25 mouse cellular contexts compared by ENCODE assay signal in the genomic region with DNA sequence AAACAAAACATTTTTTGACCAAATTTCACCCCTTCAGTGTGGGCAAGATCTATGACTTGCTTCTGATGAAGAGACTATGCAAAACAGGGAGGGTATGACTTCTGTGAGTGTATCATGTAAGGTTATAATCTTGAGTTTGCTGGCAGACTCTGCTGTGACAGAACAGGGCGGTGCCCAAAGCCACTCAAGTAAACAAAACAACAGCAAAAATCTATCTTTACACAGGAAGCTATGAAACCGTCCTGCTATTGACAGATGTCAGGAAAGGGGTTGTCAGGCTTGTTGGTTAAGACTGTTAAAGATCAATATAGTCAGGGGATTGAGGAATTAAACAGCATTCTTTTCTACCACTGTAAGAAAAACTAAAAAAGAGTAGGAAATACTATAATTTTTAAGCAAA. TPM values are rescaled to one million over a fixed set of nuclear protein-coding genes. Genes with fewer than 3 reads are reported as not detected.
A peak's percentile ranks its signal among the peaks of the same experiment; 100 is the strongest.
DNase-seq lines count a peak whose midpoint lies in the region; ATAC-seq and TF ChIP-seq lines count a peak whose summit lies in the region.
"Had no signal": no experiment of that assay in that cellular context is flagged by ENCODE, and none has a peak within 500 bp of the region (broad histone marks: within the 10 kb centered on the region; RNA-seq: fewer than 3 reads in every experiment).

No protein-coding gene starts in this region.

- no peaks in the 10 kb centered on the region for H3K9me3 ChIP-seq in G1E (replicated peaks)
- no peaks in the 10 kb centered on the region for H3K9me3 ChIP-seq in hindbrain, embryonic 10.5 days
- H3K9me3 ChIP-seq in hindbrain, embryonic 16.5 days (ENCODE audit: control insufficient read depth, low read length) = no peaks in the 10 kb centered on the region
- H3K9me3 ChIP-seq: forebrain, embryonic 10.5 days; forebrain, embryonic 13.5 days; heart, embryonic 12.5 days; heart, embryonic 15.5 days had no signal

- intact Hi-C loops in gastrocnemius, adult 2 months (cut with DNase I) = no loop called here

- peak; percentile 57; the same call in 1 of the 2 replicates for ATAC-seq in G1E (ENCODE audit: extremely low read depth, insufficient number of reproducible peaks, low FRiP score, poor library complexity, severe bottlenecking)
- ATAC-seq in inflammation-experienced regulatory T-cells, adult 6 months = peak; percentile 44
- ATAC-seq in hindbrain, embryonic 16.5 days = no peak
- ATAC-seq: forebrain, embryonic 13.5 days; forebrain, embryonic 16.5 days; intestine, embryonic 16.5 days; Patski had no signal

- H3K4me2 ChIP-seq in hindbrain, embryonic 16.5 days (ENCODE audit: low read length) = no peak overlapping the region
- H3K4me2 ChIP-seq: forebrain, embryonic 13.5 days; heart, embryonic 12.5 days; heart, embryonic 15.5 days; hindbrain, embryonic 14.5 days had no signal

- no peak overlapping the region for H3K9ac ChIP-seq in hindbrain, embryonic 16.5 days (ENCODE audit: low read depth, low read length)
- H3K9ac ChIP-seq: forebrain, embryonic 13.5 days; heart, embryonic 12.5 days; heart, embryonic 15.5 days; hindbrain, embryonic 14.5 days had no signal

- WGBS in hindbrain, embryonic 10.5 days = 84% methylated on average over 2 of the region's 2 CpGs
- 88% methylated on average over 2 of the region's 2 CpGs for WGBS in hindbrain, embryonic 16.5 days

- H3K4me1 ChIP-seq in G1E (ENCODE audit: insufficient read depth, low read depth, low read length) = no peaks in the 10 kb centered on the region; the same call in 1 of the 2 replicates
- H3K4me1 ChIP-seq in hindbrain, embryonic 10.5 days (replicated peaks) = no peaks in the 10 kb centered on the region
- H3K4me1 ChIP-seq in hindbrain, embryonic 16.5 days (ENCODE audit: control insufficient read depth, insufficient read depth, low read depth, low read length) = no peaks in the 10 kb centered on the region
- H3K4me1 ChIP-seq: forebrain, embryonic 13.5 days; heart, embryonic 12.5 days; heart, embryonic 15.5 days had no signal

- H3K4me3 ChIP-seq in gastrocnemius, adult 2 months = no peak overlapping the region
- H3K4me3 ChIP-seq in G1E (ENCODE audit: low read depth, low read length) = no peak overlapping the region
- no peak overlapping the region for H3K4me3 ChIP-seq in hindbrain, embryonic 10.5 days
- no peak overlapping the region for H3K4me3 ChIP-seq in hindbrain, embryonic 16.5 days (ENCODE audit: low read length)
- H3K4me3 ChIP-seq: forebrain, embryonic 10.5 days; forebrain, embryonic 13.5 days; heart, embryonic 12.5 days; heart, embryonic 15.5 days had no signal

- peaks cover 2% of the 10 kb centered on the region for H3K36me3 ChIP-seq in G1E (replicated peaks)
- peaks cover 38% of the 10 kb centered on the region for H3K36me3 ChIP-seq in hindbrain, embryonic 10.5 days
- no peaks in the 10 kb centered on the region for H3K36me3 ChIP-seq in hindbrain, embryonic 16.5 days (ENCODE audit: control insufficient read depth, insufficient read depth, low read length)

- no peak for TF ChIP-seq CTCF in gastrocnemius, adult 2 months (IDR thresholded peaks at IDR 0.05)
- TF ChIP-seq CTCF in G1E (IDR thresholded peaks at IDR 0.05; ENCODE audit: low read depth, low read length) = no peak

- H3K27me3 ChIP-seq in G1E (ENCODE audit: insufficient read depth, low read length) = peaks cover 6% of the 10 kb centered on the region; the same call in 1 of the 2 replicates
- no peaks in the 10 kb centered on the region for H3K27me3 ChIP-seq in hindbrain, embryonic 10.5 days (ENCODE audit: insufficient read depth, poor library complexity, severe bottlenecking)
- no peaks in the 10 kb centered on the region for H3K27me3 ChIP-seq in hindbrain, embryonic 16.5 days (replicated peaks; ENCODE audit: control insufficient read depth, insufficient read depth, low read length)
- H3K27me3 ChIP-seq: forebrain, embryonic 13.5 days; heart, embryonic 12.5 days; heart, embryonic 15.5 days; Patski had no signal

- no peak for DNase-seq in gastrocnemius, adult 2 months
- DNase-seq in gastrocnemius, postnatal 10 days = no peak
- peak; percentile 45 for DNase-seq in A20 (ENCODE audit: low read depth, low spot score)
- DNase-seq in G1E (ENCODE audit: low spot score) = no peak
- no peak for DNase-seq in hindbrain, embryonic 10.5 days (ENCODE audit: low spot score)
- DNase-seq: adrenal gland, postnatal 10 days; adrenal gland, postnatal 36 days; B cell, adult 2 months; cerebellum, adult 18-20 months; cerebellum, adult 9-10 months; cerebellum, postnatal 14 days; gastrocnemius, postnatal 25 days; heart, adult 18-20 months; heart, postnatal 10 days; heart, postnatal 36 days had no signal

- 0 out of 2 replicates have a peak overlapping the region, but pooled peaks have one; percentile 21 for H3K27ac ChIP-seq in gastrocnemius, adult 2 months
- no peak overlapping the region for H3K27ac ChIP-seq in hindbrain, embryonic 10.5 days
- H3K27ac ChIP-seq in hindbrain, embryonic 16.5 days (ENCODE audit: low read depth, low read length) = no peak overlapping the region
- H3K27ac ChIP-seq: forebrain, embryonic 10.5 days; forebrain, embryonic 13.5 days; heart, embryonic 15.5 days; hindbrain, embryonic 14.5 days had no signal

RNA-seq across cellular contexts. Expression of gene Ralgps2, which starts 33.8 kb away (rescaled TPM):
- total RNA-seq in gastrocnemius, adult 2 months (2021) = 1 to 10 TPM; 1.5 to 1.9 TPM
- total RNA-seq in gastrocnemius, postnatal 10 days (2021) = 10 to 100 TPM in 1 of 2 experiments, 1 to 10 TPM in 1; 8.4 to 17.6 TPM
- total RNA-seq in G1E (2014; fragmentation: Nextera tagmentation) (12.4 and 24.2 TPM in 2 replicates), G1E (2017) (24.5 and 32.2 TPM in 2 replicates)
- 9.3 and 9.8 TPM in 2 replicates for polyA plus RNA-seq in G1E (2012)
- polyA plus RNA-seq in inflammation-experienced regulatory T-cells, adult 6 months (2017; shearing (Covaris generic)) = 10 to 100 TPM; 24.6 to 48.2 (median 34.1) TPM
- 80.4 and 85.0 TPM in 2 replicates for polyA plus RNA-seq in hindbrain, embryonic 10.5 days (2016; fragmentation: Nextera tagmentation; extraction: Ambion mirVana)
- polyA plus RNA-seq in hindbrain, embryonic 16.5 days (2015; fragmentation: Nextera tagmentation; extraction: Ambion mirVana) = 74.7 and 75.9 TPM in 2 replicates
